Mouse (Mus musculus) frontal cortex, adult (tissue): ENCODE results near the gene Erc2.

Experiments
- ATAC-seq: cut with Nextera tagmentation; 2 replicates; pipeline ENCODE4 v1.9.2; 2017; ENCODE audit warnings: mild to moderate bottlenecking, moderate library complexity, mixed read lengths; ENCODE audit not compliant: low TSS enrichment

Gene Erc2

DNA sequence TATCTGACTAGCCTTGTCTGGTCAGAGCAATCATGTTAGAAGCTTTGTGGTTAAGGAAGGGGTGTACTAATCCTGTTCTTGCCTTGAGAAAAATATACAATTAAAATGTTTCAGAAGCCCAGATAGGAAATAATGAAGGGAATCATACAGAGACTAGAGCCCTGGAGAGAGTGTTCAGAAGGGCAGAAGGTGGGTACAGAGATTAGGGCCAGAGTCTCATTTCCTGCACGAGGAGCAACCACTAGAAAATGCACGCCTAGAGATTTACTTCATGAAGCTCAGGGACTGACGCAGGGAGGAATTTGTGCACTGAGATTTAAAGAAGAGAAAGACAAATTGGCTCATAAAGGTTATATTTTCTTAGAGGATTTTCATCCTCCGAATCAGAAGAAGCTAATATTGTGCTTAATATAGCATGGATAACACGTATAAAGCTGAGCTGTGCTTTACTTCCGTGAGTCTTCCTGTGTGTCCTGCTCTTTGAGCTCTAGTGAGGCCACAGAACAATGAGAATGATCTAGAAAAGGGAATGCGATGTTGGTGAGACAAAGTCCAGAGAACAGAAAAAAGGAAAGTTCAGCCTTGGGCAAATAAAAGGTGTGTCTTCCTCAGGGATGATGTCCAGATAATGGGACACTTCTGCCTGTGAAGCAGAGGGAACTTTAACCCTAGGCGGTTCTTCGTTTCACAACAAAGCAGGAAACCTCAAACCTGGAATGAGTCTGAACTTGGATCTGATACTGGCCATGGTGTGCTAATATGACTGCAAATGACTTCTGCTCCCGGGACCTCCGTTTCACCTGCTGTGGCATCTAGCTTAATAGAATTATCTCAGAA, 45.0 kb downstream of the Erc2 start:
- no peak for ATAC-seq

DNA sequence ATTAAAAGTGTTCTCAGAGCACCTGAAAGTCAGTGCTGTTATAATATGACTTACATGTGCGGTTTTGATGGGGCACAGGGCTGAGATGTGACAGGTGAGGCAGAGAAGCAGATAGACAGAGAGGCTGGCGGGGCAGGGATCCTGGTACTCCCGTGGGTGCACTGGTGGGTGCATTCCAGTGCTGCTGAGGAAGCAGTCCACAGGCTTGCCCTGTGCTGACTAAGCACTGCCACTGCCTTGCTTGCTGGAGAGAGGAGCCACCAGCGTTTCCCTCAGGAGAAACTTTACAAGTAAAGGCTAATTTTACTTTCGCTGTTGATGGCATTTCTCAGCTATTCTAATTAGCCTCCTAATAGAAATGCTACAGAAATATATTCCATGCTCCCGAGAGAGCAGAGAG, 45.9 kb downstream of the Erc2 start:
- ATAC-seq: no peak

DNA sequence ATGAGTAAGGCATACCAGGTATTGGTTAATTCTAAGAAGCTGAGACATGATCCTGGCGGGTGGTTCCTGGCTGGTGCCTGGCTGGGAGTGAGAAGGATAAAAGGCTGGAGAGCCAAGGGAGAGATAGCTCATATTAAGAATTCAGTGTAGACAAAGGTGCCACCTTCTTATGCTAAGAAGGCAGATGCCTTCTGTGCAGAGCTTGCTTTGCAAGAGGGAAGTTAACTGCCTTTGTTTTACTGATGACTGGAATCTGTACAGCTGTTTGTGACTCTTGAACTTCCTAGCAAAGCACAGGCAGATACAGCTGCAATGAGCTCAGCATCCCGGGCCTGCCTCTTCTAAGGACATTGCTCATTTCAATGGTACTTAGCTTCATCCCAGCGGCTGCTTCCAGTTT, 47.7 kb downstream of the Erc2 start:
- peak; percentile 36 for ATAC-seq

DNA sequence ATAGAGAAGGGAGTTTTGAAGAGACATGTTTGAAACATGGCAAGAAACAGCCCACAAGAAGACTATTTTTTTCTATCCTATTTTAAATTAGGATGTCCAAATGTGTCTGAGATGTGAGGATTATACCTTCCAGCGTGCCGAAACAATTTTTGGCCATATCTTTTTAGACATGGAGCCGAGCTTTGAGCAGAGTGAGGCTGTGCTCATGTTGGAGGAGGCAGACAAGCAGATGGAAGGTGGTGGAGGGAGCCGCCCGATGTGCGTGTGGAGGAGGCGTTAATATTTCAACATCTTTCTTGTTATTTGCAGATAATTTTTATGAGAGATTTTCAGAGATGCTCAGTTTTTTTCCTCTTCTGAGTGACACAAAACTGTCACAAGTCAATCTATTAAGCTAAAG, 50.5 kb downstream of the Erc2 start:
- ATAC-seq: peak; percentile 76

DNA sequence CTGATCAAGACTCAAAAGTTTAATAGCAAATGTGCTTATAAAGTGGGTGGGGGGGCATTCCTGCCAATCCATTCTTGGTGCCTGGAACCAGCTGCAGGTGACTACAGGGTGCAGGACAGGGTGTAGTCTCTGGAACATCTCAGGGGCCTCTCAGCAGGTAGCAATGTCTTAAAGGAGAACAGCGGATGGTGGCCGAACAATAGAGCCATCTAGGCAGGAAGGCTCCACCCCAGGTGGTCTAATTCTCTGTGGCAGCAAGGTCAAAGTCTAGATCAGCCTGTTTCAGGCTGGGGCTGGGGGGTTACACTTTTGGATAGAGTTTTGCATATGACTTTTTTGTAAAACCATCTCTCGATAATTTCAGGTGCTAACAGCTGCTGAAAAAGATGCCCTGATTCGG, 51.9 kb downstream of the Erc2 start:
- no peak for ATAC-seq

- ATAC-seq: no peak
These were observed 52.3 kb downstream of the Erc2 start for GRCm38 (mm10) chr14:27674561-27674960.

DNA sequence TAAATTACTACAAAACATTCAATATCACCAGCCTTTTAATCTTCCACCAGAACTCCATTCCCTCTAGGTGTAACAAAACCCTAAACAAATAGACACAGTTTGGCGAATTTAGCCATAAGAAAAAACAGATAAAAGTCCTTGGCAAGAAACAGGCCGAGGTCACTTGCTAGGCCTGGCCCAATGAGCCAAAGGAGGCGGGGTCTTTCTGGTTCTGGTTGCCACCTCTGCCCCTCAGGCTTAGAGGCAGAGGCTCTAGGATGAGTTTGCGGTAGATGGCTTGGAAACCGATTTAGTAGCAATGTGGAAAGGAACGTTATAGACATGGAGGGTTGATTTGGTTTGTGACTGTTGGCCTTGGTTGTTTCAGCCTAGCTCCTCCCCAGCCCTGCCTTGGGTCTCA, 52.8 kb downstream of the Erc2 start:
- no peak for ATAC-seq

DNA sequence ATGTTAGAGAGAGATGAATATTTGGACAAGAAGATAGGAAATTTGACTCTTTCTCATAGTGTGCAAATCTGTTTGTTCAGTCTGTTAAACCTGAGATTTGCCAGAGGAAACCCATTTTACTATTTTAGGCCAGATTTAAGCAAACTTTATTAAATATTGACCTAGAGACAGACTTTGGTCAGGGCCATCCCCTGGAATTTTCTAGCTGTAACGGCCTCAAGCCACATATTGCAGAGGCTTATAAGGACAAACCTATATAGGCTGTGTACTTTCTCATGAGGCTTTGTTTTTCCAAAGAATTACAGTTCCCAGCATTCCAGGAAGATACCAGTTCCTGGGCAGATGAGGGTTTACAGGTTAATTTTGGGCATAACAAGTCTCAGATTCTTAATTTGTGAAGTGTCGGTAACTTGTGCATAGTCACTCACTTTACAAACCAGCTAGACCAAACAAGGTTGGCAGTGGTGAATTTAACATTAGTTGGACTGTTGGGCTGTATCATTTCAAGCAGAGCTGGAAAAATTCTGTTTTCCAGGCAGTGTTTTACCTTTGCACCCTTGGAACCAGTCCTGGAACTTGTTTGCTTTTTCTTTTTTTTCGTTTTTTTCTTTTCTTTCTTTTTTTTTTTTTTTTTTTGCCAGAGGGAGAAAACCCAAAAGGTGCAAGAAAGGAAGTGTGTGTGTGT, 60.3 kb downstream of the Erc2 start:
- ATAC-seq: no peak

GRCm38 (mm10) chr14:27695781-27696180, 73.6 kb downstream of the Erc2 start:
- peak; percentile 70 for ATAC-seq

GRCm38 (mm10) chr14:27717364-27717763, 95.1 kb downstream of the Erc2 start:
- no peak for ATAC-seq

DNA sequence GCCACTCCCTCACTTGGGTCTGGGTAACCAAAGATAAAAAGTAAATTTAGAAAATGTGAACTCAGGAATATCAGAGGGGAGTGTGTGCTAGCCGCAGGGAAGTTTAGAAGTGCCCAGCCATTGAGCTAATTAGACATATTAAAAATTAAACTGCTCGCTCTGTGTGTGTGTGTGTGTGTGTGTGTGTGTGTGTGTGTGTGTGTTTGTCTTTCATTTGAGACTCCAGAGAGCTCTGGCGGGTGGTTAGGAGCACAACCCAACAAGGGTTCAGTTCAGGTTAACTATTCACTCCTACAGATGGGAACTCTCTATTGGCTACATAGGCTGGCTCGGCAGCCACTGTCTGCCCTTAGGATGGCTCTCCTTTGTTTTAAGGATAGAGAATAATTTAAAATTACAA, 97.4 kb downstream of the Erc2 start:
- ATAC-seq: no peak

- ATAC-seq: peak; percentile 64
These were observed 98.7 kb downstream of the Erc2 start for GRCm38 (mm10) chr14:27720944-27721343.

GRCm38 (mm10) chr14:27721759-27722158, 99.5 kb downstream of the Erc2 start:
- peak; percentile 81 for ATAC-seq

DNA sequence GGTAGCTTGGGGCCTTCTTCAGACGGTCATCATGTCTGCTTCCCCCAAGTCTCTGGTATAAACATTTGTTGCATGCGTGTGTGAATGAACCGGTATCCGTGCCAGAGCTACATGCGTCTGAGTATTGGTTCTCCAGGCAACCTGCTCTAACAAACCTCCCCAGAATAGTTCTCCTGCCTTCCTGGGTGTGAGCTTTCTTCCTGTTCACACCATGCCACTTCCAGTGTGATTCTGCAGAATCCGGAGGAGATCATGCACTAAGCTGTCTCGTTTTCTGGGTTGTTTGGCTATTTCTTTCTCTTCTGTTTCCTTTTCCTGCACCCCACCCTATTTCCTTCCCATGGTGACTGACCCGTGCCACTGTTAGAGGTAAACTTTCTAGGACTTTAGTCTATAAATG, 105.3 kb downstream of the Erc2 start:
- ATAC-seq: no peak

- ATAC-seq: no peak
These were observed 108.9 kb downstream of the Erc2 start for GRCm38 (mm10) chr14:27731086-27731485.

DNA sequence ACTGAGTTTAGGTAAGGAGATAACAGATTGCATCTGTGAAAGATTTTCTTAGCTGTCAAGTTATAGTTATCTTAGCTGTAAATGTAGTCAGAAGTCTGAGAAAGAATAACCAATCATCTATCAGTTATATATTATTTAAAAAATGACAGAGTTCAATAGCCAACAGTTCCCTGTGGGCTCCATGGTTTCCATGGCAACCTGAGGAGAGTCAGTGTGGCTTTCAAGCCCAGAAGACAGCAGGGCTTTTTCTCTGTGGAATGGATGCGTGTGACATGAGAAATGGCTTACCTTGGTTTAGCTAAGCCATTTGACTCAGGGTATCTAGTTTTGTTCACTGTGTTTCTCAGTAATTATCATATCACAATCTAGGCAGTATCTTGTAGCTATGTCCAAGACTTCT, 117.2 kb downstream of the Erc2 start:
- ATAC-seq: no peak

DNA sequence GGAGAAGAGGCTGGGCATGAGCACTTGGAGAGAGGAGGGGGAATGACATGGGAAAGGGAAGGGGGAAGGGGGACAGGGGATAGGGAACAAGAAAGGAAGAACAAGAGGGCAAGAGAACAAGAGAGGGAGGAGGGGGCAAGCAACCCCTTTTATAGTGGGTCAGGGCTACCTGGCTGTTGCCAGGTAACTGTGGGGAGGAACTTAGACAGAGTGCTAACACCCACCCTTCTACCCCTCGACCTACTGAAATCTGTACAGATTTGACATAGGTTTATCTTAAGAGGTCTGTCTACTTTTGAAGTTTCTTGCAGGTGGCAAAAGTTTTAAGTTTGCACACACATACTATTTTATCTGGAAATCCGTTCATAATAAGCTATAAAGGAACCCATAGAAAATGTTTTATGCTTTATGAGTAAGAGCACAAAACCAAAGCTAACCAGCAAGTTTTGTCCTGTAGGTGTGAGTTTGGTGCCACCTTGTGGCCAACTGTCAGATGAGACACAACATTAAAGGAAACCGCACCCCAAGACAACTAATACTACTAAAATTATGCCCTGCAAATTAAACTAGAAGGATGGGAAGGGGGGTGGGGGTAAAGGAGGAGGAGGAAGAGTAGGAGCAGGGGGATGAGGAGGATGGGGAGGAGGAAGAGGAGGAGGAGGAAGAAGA, 119.2 kb downstream of the Erc2 start:
- peak; percentile 68 for ATAC-seq

GRCm38 (mm10) chr14:27754340-27754739, 132.1 kb downstream of the Erc2 start:
- ATAC-seq: no peak

DNA sequence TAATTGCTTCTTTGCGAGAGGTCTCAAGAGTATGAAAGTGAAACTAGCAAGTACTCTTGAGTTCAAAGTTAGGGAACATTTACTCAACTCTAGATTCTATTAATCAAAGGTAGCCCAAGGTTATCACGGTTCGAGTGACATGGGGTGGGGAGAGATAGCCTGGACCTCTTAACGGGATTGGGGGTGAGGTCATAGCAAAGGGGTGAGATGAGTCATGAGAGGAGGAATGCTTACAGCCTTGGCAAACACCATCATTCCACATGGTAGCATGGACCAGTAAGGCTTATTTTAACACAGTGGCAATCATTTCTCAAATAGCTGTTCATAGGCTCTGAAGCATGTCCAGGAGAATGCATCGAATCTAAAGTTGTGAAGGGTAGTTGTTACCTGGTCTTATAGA, 134.7 kb downstream of the Erc2 start:
- ATAC-seq: no peak

DNA sequence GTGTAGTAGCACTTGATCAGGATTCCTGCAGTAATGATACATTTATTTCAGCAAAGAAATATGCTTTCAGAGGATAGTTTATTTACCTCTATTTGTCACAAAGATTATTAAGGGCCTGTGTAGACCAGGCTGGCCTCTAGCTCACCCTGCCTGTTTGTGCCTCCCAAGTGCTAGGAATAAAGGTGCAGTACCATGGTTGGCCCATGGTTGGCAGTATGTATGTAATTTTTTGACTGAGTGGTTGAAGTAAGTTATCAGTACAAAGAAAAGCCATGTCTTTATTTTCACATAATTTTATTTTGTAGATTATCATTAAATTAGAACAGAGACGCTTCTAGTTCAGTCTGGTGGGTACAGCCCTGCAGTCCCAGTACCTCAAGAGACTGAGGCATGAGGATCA, 136.0 kb downstream of the Erc2 start:
- ATAC-seq: no peak

DNA sequence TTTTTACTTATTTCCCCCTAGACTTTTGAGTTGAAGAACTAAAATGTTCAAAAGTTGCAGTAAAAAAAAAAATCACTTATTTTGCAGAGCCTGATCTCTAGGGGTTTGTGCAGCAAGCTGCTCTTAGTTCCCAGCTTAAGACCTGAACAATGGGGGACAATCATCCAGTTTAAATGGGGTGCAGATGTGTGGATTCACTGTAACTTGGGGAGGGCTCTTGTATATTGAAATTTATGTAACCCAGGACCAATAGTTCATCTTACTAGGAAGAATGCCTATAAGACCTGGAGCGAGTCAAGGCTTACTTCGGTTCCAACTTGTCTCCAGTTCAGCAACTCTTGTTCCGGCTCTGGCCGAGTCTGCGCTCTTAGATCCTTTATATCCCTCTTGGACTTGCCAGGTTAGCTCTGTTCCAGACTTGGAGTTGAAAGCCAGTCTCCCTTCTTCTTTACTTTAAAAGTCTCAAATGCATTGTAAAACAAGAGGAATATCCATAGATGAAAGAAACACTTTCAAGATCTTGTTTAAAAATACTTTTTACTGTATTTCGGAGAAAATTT, 136.9 kb downstream of the Erc2 start:
- no peak for ATAC-seq

- no peak for ATAC-seq
These were observed 137.8 kb downstream of the Erc2 start for GRCm38 (mm10) chr14:27759982-27760381.

DNA sequence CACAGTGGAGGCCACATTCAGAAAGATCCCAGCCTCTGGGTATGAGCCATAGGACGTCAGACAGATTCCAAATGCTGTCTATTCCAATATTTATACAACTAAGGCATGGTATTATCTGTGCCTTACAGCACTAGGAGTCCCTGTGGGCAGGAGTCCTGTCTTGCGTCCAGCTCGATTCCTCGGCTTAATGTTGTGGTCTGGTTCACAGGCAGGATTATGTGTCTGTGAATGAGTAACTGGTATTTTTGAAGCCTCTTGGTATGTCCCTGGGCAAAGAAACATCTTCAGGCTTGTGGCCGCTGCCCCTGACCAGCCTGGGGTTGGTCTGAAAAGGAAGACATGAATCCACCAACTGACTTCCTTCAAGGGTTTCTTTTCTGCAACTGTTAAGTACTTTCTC, 153.1 kb downstream of the Erc2 start:
- no peak for ATAC-seq
